Mouse (Mus musculus): ENCODE results near the gene Krtap4-7.
"Not testable (repeated sequence)": the region's sequence is repeated elsewhere in the genome, so short reads cannot be mapped to it uniquely, and the experiment has no call there.

The Krtap4-7 gene

DNA sequence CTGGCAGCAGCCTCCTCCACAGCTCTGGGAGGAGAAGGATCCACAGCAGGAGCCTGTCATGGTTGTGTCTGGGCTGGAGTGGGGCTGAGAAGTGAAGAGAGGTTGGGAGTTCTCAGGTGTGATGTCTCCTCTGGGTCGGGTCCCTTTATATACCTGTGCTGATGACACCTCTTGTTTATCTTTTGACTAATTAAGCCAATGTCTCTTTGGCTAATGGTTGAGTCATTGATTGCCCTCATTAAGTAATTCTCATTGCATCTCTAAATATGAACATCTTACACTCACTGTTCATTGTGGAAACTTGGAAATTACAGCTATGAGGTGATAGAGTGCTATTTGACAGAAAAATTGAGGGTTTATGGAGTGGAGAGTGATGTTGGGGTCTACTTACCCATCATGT is 40.7 kb downstream of the Krtap4-7 start, which contains the start of gene Gm11938:
Gene Gm11938, minus strand, starts transcription at position 101 of the 400 bp plus-strand sequence.
- DNase-seq (ENCODE audit: low spot score in 2 of 2): not testable (repeated sequence)

DNA sequence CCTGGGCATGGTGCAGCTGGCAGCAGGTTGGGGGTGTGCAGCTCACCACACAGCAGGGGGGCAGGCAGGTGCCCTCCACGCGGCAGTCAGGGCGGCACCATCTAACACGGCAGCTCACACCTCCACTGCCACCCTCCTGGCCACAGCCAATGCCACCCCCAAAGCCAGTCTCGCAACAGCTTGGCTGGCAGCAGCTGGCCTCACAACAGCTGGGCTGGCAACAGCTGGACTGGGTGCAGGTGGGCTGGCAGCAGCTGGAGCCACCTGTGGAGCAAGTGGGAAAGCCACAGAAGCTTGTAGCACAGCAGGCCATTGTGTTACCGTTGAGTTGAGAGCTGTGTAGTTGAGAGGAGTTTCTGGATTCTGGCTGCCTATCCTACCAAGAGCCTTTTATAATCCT is 46.1 kb downstream of the Krtap4-7 start, which contains the start of gene Krtap9-3:
Gene Krtap9-3, minus strand, starts transcription at position 364 of the 400 bp plus-strand sequence.
- DNase-seq (ENCODE audit: low spot score in 2 of 2): not testable (repeated sequence)
